Mouse (Mus musculus) brain, adult 2 months (tissue): ENCODE results near the gene Dnajc14.
"Not testable (repeated sequence)": the region's sequence is repeated elsewhere in the genome, so short reads cannot be mapped to it uniquely, and the experiment has no call there.

ENCODE experiments used
- DNase-seq: peaks from one replicate; pipeline ENCODE4 v3.0.0; 2011; ENCODE audit warnings: low read depth, low spot score

The Dnajc14 gene

DNA sequence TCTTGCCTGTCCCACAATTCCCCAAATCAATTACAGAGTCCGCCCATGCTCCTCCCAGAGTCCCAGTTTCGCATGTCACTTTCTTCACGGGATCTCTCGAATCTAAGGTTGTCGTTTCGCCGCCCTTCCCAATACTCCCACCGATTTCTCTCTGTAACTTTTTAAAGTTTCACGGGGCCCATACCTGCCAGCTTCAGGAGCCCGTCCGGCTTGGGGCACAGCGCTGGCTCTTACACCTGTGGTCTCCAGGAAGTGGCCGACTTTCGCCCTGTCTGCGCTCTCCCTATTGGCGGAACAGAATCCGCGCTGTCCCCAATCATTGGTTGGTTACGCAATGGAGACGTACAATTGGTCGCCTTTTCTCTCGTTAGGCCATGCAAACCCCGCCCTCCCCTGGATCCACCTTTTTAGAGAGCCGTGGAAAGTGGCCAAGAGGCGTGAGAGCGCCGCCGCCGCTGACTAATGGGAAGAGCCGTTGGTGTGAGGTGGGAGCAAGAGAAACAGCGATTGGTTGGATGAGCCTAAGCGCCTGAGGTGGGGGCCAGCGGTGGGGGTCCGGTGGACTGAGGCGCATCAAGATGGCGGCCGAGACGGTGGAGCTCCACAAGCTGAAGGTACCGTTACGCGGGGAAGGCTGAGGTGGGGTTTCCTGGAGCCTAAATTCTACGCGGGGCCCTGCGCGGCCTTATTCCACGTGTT is 17.6 kb downstream of the Dnajc14 start, which contains the start of gene Ormdl2:
Gene Ormdl2, minus strand, starts transcription at position 288 of the 699 bp plus-strand sequence.
- peak; percentile 100 for DNase-seq

DNA sequence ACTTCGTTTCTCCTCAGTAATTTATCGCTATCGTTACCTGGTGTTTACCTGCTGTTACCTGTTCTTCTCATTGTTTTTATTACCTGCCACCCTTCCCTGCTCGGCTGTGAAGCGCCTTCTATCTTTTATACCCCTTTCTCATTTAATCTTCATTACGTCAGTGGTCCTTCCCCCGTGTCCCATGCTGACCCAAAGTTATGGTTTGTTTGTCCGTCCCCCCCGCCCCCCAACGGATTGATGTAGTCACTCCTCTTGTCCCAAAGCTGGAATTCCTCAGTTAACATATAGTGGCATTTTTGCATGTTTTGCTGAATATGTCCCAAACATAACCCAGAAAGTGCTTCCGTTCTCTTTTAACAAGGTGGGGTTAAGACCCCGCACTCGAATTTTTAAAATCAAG is 18.3 kb downstream of the Dnajc14 start:
- no peak for DNase-seq

DNA sequence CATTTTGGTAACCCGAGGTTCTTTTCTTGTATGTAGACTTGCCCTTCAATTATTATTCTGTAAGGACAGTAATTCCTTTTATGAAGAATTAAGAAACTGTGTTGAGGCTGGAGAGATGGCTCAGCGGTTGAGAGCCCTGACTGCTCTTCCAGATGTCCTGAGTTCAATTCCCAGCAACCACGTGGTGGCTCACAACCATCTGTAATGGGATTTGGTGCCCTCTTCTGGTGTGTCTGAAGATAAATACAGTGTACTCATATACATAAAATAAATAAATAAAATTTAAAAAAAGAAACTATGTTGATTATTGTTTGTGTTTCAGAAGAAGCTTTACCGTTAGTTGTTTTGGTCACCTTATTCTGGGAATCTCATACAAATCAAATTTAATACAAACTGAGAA is 19.2 kb downstream of the Dnajc14 start:
- DNase-seq, result not testable (repeated sequence)

DNA sequence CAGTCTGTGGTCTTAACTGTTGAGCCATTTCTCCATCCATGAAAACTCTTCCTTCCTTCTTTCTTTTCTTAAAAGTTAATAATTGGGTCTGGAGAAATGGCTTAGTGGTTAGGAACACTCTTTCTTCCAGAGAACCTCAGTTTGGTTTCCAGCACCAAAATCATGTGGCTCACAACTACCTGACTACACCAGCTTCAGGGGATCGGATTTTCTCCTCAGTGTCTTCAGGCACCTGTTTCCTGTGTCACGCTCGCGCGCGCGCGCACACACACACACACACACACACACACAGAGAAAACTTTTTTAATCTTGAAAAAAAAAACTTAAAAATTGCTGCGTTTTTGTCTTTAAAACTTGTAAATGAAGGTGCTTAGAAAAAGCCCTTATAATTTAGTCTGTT is 20.0 kb downstream of the Dnajc14 start:
- DNase-seq, result no peak

DNA sequence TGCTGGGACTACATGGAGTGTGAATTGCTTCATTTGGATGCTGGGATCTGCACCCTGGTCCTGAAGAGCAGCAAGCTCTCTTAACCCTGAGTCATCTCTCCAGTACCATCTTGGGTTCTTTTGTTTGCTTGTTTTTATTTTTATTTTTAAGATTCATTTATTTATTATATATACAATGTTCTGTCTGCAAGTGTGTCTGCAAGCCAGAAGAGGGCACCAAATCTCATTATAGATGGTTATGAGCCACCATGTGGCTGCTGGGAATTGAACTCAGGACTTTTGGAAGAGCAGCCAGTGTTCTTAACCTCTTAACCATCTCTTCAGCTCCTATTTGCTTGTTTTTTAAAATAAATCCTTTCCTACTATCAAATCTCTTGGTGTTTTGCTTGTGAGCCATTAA is 33.5 kb downstream of the Dnajc14 start:
- no peak for DNase-seq

DNA sequence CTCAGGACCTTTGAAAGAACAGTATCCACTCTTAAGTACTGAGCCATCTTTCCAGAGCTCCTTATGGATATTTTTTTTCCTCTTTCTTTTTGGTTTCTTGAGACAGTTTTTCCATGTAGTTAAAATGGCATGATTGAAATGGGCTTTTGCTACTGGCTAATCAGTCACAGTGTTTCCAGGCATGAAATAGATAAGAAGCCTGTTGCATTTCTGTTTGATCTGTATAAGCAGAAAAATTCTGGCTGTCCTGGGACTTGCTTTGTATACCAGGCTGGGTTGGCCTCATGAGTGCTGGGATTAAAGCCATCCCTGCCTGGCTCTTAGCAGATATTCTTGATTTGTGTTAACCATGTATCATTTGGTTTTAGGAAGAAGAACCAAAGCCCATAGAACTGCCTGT is 35.6 kb downstream of the Dnajc14 start:
- no peak for DNase-seq

DNA sequence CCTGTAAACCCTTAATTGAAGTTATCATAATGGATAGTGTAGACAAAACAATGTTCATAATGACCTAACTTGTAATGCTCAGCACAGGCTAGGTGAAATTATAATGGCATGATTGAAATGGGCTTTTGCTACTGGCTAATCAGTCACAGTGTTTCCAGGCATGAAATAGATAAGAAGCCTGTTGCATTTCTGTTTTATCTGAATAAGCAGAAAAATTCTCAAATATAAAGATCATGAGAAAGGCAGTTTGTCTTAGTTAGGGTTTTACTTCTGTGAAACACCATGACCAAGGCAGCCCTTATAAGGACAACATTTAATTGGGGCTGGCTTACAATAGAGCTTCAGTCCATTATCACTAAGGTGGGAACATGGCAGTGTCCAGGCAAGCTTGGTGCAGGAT is 36.8 kb downstream of the Dnajc14 start:
- DNase-seq, result no peak

DNA sequence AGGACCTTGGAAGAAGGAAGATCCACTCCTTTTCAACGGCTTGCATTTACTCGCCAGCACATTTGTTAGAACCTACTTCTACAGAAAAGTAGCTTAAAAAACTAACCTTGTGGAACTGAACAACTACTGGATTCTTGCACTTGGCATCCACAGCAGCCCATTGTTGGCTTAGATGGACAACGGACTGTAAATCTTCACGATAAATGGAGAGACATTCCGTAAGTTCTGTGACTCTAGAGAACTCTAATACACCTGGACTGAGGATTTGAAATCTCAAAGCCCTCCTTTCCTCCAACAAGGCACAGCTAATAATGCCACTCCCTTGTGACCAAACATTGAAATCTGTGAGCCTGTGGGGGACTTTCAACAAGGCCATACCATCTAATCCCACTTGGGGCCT is 39.4 kb downstream of the Dnajc14 start:
- no peak for DNase-seq

DNA sequence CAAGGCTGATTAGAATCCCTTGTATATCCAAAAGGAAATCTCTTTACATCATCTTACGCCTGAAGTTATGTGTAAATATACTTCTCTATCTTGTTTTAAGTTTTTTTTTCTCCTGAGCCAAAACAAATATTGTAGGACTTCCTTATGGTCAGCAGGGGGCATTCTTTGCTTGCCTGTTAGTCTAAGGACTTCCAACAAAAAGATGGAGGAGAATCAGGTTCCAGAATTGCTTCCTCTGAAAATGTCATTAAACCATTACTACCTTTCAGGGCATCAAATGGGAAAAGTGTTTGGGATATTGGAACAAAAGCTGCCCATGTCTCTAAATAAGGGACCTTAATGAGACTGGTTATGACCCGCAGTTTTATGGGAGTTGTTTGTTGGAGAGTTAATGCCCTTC is 41.7 kb downstream of the Dnajc14 start:
- peak; percentile 55 for DNase-seq

DNA sequence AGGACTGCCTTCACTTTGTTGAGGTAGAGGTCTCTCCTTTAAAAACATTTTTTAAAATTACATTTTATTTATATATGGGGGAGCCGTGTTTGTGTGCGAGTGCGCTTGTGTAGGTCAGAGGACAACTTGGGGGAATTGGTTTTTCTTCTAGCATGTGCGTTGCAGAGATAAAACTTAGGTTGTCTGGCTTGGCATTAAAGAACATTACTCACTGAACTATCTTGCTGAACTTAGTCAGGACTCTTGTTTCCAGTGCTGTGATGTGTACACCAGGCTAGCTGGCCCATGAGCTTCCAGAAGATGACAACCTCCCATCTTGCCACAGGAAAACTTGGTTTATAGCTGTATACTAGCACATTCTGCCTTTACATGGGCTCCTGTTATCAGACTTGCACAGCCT is 42.8 kb downstream of the Dnajc14 start:
- DNase-seq, result no peak

DNA sequence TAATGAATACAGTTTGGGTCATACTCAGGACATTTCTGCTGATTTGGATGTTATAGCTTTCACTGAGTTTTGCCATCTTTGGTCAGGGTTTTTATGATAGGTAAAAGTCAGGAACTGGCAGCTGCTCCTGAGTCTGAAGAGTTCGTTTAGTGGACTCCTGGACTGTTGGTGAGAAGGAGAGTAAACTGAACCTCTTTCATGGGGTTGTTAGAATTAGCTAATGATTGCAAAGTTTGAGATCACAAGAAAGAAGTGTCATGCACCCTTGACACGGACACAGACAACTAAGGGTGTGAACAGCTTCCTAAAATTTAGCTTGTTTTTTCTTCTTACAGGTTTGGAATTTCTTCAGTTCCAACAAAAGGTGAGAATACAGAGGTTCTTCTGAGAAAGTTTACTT is 44.6 kb downstream of the Dnajc14 start:
- DNase-seq, result no peak

DNA sequence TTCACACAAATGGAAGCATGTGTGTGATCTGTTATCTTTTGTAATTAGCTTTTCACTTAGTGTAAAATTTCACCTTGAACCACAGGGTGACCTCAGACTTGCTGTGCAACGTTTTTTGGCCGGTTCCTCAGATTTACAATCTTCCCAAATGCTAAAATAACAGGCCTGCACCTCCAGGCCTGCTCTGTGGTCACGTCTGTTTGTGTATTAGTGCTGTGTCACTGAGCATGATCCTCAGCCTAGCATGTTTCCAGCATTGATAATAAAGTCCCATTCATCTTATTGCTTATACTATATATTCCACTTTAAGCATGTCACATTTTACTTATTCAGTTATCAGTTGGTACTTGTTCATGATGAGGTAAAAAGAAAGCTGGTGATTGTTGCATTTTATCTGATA is 46.5 kb downstream of the Dnajc14 start:
- DNase-seq, result no peak

DNA sequence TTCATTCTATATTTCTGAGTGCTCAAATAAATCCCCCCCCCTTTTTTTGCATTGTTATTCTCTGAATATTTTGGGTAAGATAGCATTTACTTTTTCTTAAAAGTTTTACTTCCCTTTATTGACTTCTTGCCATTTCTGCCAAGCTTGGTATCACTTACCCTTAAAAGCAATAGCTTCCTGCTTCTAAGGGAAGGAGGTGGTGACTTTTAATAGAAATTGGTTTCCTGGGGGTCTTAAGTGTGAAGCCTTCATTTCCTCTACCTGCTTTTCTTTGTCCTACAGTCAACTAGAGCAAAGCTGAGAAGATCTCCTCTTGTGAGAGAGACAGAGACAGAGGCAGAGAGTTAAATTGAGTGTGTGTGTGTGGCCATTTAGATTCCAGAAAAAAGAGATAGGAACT is 57.3 kb downstream of the Dnajc14 start:
- DNase-seq, result no peak

DNA sequence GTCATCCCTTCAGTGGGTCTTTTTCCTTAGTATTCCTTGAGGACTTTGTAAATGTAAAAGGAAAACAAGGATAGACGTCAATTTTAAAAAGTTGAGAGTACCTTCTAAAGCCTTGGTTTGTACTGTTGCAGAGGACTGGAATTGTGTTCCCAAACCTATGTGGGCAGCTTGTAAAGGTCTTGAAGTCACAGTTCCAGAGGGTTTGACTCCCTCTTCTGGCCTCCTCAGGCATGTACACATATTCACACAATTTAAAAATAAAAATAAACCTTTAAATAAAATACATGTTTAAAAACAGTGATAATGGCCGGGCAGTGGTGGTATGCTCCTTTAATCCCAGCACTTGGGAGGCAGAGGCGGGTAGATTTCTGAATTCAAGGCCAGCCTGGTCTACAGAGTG is 62.2 kb downstream of the Dnajc14 start:
- DNase-seq, result peak; percentile 35

DNA sequence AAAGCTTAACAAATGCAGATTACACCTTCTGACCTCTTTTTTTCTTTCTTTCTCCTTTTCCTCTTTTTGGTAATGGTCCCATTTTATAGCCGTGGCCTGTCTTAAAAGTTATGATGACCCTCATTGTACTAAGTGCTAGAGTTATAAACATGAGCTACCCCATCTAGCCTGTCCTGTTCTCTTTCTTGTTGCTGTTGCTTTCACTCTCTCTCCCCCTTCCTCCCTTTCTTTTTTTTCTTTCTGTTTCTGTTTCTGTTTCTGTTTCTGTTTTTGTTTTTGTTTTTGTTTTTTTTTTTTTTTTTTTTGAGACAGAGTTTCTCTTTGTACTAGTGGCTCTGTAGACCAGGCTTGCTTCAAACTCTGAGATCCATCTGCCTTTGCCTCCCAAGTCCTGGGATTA is 62.7 kb downstream of the Dnajc14 start:
- DNase-seq, result no peak
